Mouse (Mus musculus): ENCODE results near the gene BC048562.

The BC048562 gene

GRCm38 (mm10) chr9:108450292-108451169, 14.2 kb downstream of the BC048562 start:
- peak; percentile 87 for DNase-seq (ENCODE audit: low spot score)

GRCm38 (mm10) chr9:108451170-108451493, 14.8 kb downstream of the BC048562 start:
- DNase-seq (ENCODE audit: low spot score): no peak

- DNase-seq (ENCODE audit: low spot score): peak; percentile 51
These were observed 15.4 kb downstream of the BC048562 start for GRCm38 (mm10) chr9:108451519-108452160.

- peak; percentile 93 for DNase-seq (ENCODE audit: low spot score)
These were observed 16.1 kb downstream of the BC048562 start for GRCm38 (mm10) chr9:108452291-108452906.

- DNase-seq (ENCODE audit: low spot score): no peak
These were observed 16.6 kb downstream of the BC048562 start for GRCm38 (mm10) chr9:108452911-108453310.

GRCm38 (mm10) chr9:108453458-108453857, 17.2 kb downstream of the BC048562 start:
- DNase-seq (ENCODE audit: low spot score): no peak

- no peak for DNase-seq (ENCODE audit: low spot score)
These were observed 18.1 kb downstream of the BC048562 start for GRCm38 (mm10) chr9:108454429-108454828.

- DNase-seq (ENCODE audit: low spot score): no peak
These were observed 19.7 kb downstream of the BC048562 start for GRCm38 (mm10) chr9:108455747-108456571.

- no peak for DNase-seq (ENCODE audit: low spot score)
These were observed 20.7 kb downstream of the BC048562 start for GRCm38 (mm10) chr9:108456953-108457352.

GRCm38 (mm10) chr9:108459939-108460318, 23.6 kb downstream of the BC048562 start:
- no peak for DNase-seq (ENCODE audit: low spot score)

GRCm38 (mm10) chr9:108460319-108461178, 24.3 kb downstream of the BC048562 start, which contains the start of gene Ccdc71:
TSS of gene Ccdc71 (plus strand) at chr9:108460527.
- peak; percentile 84 for DNase-seq (ENCODE audit: low spot score)

GRCm38 (mm10) chr9:108461181-108461631, 24.9 kb downstream of the BC048562 start, which contains the start of gene Klhdc8b:
TSS of gene Klhdc8b (minus strand) at chr9:108461581.
- DNase-seq (ENCODE audit: low spot score): peak; percentile 22

GRCm38 (mm10) chr9:108461675-108462074, 25.4 kb downstream of the BC048562 start:
- DNase-seq (ENCODE audit: low spot score): no peak

GRCm38 (mm10) chr9:108462192-108462591, 25.9 kb downstream of the BC048562 start:
- no peak for DNase-seq (ENCODE audit: low spot score)

GRCm38 (mm10) chr9:108463713-108464112, 27.4 kb downstream of the BC048562 start:
- DNase-seq (ENCODE audit: low spot score): no peak

- no peak for DNase-seq (ENCODE audit: low spot score)
These were observed 29.9 kb downstream of the BC048562 start for GRCm38 (mm10) chr9:108466219-108466618.

GRCm38 (mm10) chr9:108469430-108469829, 33.1 kb downstream of the BC048562 start:
- no peak for DNase-seq (ENCODE audit: low spot score)

- no peak for DNase-seq (ENCODE audit: low spot score)
These were observed 33.6 kb downstream of the BC048562 start for GRCm38 (mm10) chr9:108469845-108470244.

GRCm38 (mm10) chr9:108474528-108474927, 38.2 kb downstream of the BC048562 start:
- DNase-seq (ENCODE audit: low spot score): no peak

GRCm38 (mm10) chr9:108478638-108479156, 42.4 kb downstream of the BC048562 start:
- peak; percentile 72 for DNase-seq (ENCODE audit: low spot score)

GRCm38 (mm10) chr9:108479241-108479640, 43.0 kb downstream of the BC048562 start:
- peak; percentile 39 for DNase-seq (ENCODE audit: low spot score)

Data from MN1 (cell line).